Mouse (Mus musculus) heart, adult 18-20 months (tissue): ENCODE measurements at regions not wholly inside any gene's neighbourhood (a gene's known extent, or its start where the extent isn't known, plus 50 kb on each side); places are given as distances from the start of the nearest gene placed in this dataset.
A peak's percentile ranks its signal among the peaks of the same experiment; 100 is the strongest.

Experiments
- DNase-seq, 2 experiments: peaks; one replicate each; pipeline ENCODE4 v3.0.0; 2021 to 2022; ENCODE audit warnings: mixed read lengths in 1 of 2

- peak; percentile 35 to 38 for DNase-seq
These were observed 83.7 kb downstream of the Asb9 start for GRCm38 (mm10) chrX:164589874-164590273.
